Mouse (Mus musculus) liver, embryonic 14 days (tissue): ENCODE data around the gene Lect2. TPM values are rescaled to one million over a fixed set of nuclear protein-coding genes. Genes with fewer than 3 reads are reported as not detected.

Experiments
- polyA plus RNA-seq: library from polyadenylated mRNA; depleted of rRNA; stranded (reverse); fragments of >200 nt; gene quantifications from 2 replicates; pipeline ENCODE4 v1.2.3, GENCODE M21; 2012; rRNA removed

Gene Lect2
- polyA plus RNA-seq, result 31.6 and 35.5 TPM in 2 replicates

DNA sequence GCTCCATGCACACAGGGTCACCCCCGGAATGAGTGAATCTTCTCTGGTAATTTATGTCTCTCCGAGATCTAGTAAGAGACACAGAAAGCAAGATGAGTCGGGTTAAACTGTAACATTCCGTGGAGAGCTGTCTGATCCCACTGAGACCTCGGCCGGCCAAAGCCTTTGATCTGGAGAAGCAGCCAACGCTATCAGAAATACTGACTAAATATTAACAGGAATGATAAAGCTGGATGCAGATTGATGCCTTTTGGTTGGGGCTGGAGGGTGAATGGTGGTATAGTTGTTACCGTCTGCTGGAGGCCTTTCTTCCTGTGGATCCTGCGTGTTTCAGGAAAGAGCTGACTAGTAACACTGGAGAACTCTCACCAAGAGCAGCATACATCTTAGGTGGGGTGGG is at the start of gene Lect2:
TSS of gene Lect2 (minus strand) at position 102 of the 400 bp plus-strand sequence.

DNA sequence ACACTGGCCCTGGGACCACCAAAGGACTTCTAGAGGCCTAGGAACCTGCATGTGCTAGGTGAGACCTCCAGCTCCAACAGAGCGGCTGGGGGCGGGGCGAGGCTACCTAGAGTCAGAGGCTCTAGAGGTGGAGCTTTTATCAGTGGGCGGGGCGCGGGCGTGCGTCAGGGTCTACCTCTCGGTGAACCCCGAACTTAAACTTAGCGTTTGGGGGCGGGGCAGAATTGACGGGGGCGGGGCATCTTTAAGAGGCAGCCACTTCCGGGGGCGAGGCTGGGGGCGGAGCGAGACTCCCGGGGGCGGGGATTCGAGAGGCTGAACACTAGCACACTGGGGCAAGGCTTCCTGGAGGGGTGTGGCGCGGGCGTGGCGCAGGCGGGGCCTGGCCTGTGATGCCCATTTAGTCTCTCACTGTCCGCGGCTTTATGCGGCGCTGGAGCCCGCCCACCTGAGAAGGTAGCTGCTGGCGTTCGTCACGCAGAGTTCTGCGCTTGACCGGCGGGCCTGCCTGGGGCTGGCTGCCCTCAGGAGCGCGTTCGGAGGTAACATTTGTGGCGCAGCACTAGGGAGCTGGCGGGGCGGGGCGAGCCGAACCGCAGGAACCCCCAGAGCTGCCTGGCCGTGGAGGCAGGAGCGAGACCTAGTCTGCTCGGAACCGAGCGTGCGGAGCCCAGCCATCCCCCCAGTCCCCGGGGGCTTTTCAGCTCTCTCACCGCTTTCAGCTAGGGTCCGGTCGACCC is 26.1 kb downstream of the Lect2 start, which contains the start of gene Fbxl21:
TSS of gene Fbxl21 (plus strand) at position 392 of the 740 bp plus-strand sequence.

Other genes starting within 250 kb of the Lect2 start
- not detected in 2 replicates for gene Gm3045, start 121.9 kb downstream of the Lect2 start, polyA plus RNA-seq
- 0.70 and 0.75 TPM in 2 replicates for gene Slc25a48, start 110.1 kb downstream of the Lect2 start, polyA plus RNA-seq
- not detected in 2 replicates for gene Il9, start 66.3 kb downstream of the Lect2 start, polyA plus RNA-seq
- 0.27 and 0.35 TPM in 2 replicates for gene Fbxl21, start 26.0 kb downstream of the Lect2 start, polyA plus RNA-seq
- 6.0 and 6.2 TPM in 2 replicates for gene Tgfbi, start 61.0 kb upstream of the Lect2 start, polyA plus RNA-seq
- gene Smad5, start 154.5 kb upstream of the Lect2 start, polyA plus RNA-seq, result 5.2 and 5.7 TPM in 2 replicates
- gene Gm45623, start 205.3 kb upstream of the Lect2 start, polyA plus RNA-seq, result not detected in 2 replicates